Mouse (Mus musculus) CD4-positive, CD25-positive, alpha-beta regulatory T cell, adult 2 months (primary cell): ENCODE measurements around the gene Pex14.
"Not testable (repeated sequence)": the region's sequence is repeated elsewhere in the genome, so short reads cannot be mapped to it uniquely, and the experiment has no call there.

ENCODE experiments used
- DNase-seq: peaks from one replicate; pipeline ENCODE4 v3.0.0-alpha.2; 2012; ENCODE audit warnings: low read depth, low spot score

Gene Pex14

DNA sequence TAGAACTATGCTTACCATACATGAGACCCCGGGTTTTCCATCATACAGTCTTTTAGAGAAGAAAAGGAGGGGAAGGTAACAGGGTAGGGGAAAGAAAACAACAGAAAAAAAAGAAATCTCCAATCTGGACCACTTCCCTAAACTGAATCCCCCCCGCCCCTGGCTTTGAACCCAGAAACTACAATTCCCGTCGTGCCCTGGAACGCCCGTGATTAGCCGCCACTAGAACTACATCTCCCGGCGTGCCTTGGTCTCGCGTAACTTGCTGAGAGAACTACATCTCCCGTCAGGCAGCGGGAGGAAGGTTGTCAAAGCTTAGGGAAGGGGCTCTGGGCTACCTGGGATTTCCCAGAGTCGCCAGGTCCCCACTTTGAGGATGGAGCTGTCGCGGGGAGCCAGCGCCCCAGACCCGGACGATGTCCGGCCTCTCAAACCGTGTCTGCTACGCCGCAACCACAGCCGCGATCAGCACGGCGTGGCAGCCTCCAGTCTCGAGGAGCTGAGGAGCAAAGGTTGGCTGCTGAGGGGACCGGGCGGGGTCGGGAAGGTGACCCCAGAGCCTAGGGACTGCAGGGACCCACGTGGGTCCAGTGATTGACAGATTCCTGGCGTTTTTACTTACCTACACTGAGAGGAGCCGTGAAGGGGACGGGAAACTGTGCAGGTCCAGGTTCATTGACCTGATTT is 4.3 kb upstream of the Pex14 start, which contains the start of gene Dffa:
TSS of gene Dffa (plus strand) at position 272 of the 687 bp plus-strand sequence.
- DNase-seq = peak; percentile 91

GRCm38 (mm10) chr4:149101456-149101855 is 1.8 kb upstream of the Pex14 start:
- no peak for DNase-seq

DNA sequence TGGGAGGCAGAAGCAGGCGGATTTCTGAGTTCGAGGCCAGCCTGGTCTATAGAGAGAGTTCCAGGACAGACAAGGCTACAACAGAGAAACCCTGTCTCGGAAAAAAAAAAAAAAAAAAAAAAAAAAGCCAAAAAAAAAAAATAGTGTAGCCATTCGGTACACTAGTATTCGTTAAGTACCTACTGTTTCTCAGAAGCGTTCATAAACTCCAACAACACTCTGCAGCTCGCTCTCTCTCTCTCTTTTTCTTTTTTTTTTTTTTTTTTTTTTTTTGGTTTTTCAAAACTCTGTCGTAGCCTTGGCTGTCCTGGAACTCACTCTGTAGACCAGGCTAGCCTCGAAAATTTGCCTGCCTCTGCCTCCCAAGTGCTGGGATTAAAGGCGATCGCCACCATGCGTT is 773 bp upstream of the Pex14 start:
- not testable (repeated sequence) for DNase-seq

DNA sequence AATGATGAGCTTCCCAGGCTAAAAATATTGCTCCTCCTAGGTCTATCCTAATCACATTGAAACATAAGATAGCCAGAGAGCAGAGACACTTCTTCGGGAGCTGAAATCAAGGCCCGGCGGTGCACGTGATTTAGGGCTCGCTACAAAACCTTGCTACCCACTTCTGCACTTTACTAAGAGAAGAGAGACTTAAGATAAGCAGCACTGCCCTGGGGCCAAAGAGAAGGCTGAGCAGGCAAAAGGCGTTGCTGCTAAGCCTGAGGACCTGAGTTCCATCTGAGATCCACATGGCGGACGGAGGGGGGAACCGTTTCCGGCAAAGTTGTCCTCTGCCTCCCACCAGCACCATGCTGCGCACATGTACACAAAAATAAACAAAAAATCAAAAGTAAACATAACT is 1.1 kb downstream of the Pex14 start:
- no peak for DNase-seq

DNA sequence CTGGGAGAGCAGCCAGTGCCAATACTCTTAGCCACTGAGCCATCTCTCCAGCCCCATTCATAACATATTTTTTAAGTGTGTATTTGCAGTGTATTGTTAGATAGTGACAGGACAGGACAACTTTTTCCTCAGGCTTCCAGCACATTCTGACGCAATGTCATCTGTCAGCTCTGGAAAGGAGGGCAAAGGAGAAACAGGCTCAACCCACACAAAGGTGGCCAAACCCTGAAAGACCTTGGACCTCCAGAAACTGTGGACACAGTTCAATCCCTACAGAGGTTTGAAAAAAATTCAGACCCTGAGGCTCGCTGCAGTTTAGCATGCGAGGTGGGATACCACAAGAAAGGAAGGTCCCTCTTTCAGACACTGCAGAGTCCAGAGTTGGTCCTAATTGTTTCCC is 1.7 kb downstream of the Pex14 start:
- DNase-seq = no peak

DNA sequence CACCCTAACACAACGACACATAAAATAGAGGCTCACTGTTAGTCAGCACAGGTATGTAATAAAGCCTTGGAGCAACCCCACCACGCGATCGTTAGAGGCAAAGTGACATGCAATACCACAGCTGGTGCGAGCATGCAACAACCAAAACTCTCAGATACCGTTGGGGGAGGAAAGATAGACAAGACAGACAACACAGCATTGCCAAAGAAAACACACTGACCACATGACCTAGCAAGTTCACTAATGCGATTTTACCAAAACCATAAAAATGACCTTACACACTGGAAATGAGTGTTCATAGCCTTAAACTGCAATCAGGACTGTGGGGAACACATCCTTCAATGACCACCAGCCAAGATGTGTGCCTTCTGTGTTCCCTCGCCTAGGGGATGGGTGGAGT is 8.3 kb downstream of the Pex14 start:
- DNase-seq = no peak

- DNase-seq = no peak
Observed at GRCm38 (mm10) chr4:149085381-149085780, 14.3 kb downstream of the Pex14 start.

GRCm38 (mm10) chr4:149081528-149081927 is 18.1 kb downstream of the Pex14 start:
- no peak for DNase-seq

- DNase-seq = no peak
Observed at GRCm38 (mm10) chr4:149080111-149080510, 19.6 kb downstream of the Pex14 start.

- DNase-seq = no peak
Observed at GRCm38 (mm10) chr4:149079629-149080028, 20.0 kb downstream of the Pex14 start.

- no peak for DNase-seq
Observed at GRCm38 (mm10) chr4:149078261-149078660, 21.4 kb downstream of the Pex14 start.

DNA sequence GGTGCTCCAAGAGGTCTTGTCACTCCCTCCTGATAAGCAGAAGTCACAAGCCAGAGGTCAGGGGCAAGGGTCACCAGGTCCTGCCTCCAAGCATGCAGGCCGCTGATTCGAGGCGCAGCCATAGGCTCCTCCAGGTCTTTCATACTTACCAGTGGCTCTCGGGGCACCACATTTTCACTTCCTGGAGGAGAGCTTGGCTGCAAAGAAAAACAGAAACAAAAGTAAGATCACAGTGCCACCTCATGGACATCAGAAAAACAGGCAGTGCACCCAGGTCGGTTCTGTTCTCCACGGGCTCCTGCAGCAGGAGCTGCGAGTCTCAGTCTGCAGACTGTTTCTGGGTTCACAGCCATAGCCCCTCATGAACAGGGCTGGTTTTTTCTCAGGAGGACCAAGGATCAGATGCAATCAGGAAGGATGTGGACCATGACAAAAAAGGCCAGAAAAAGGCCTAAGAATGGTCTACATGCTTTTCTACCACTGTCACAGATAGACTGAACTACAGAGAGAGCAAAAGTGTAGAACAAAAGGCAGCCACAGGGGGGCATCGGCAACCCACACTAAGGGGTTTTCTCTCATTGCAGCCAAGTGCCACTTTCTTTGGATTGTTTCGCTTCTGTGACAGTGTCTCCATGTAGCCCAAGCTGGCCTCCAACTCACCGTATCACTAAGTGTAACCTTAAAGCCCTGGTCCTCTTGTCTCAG is 23.7 kb downstream of the Pex14 start:
- peak; percentile 86 for DNase-seq

DNA sequence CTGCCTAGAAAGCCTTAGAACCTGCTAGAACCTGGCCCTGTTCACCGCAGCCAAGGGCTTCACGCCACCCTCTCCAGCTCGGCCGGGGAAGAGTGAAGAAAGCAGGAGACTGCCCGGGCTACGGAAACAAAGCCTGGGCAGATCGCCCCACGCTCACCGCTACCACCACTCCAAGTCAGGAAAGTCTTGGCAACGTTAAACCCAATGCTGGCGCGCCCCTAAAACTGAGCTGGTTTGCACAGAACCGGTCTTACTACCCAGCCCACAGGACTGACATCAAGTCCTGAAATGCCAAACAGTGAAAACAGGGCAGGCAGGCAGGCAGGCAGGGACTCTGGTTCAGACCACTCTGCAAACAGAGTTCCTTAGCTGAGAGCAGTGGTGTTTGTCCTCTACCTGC is 24.6 kb downstream of the Pex14 start:
- no peak for DNase-seq

DNA sequence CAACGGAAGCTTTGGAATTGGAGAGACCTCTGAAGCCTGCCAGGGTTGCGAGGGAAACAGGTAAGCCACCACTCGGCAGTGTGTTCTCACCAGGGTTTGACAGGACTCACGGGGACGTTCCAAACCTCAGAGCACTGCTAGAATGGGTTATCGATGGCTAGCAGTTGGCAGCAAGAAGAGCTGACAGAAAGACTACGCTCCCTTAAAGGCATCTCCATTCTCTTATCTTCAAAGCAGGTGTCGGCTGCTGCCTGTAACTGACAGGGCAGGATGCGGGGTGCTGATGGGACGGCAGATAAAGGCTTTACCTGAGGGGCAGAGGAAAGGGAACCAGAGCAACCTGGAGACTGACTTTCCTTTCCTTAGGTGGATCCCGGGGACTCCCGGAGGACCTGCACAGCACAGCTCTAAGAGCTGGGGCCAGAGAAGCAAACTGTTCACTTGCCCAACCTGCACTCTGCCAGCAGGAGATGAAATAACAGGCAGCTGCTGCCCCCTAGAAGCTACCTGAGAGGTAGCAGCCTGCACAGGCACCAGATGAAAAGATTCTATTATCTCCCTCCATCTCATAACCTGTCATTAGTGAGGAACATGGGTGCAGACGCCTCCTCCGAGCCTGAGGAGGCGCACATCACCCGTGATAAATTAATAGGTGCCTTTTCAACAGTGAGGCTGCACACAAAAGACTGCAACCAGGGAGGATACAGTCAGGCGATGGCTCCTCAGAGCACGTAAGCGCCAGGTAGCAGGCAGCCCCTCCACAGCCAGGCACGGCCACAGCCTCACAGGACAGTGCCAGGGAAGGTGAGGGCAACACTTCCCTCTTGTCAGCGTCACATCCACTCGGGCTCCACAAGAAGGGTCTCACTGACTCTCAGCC is 32.8 kb downstream of the Pex14 start:
- peak; percentile 51 for DNase-seq

DNA sequence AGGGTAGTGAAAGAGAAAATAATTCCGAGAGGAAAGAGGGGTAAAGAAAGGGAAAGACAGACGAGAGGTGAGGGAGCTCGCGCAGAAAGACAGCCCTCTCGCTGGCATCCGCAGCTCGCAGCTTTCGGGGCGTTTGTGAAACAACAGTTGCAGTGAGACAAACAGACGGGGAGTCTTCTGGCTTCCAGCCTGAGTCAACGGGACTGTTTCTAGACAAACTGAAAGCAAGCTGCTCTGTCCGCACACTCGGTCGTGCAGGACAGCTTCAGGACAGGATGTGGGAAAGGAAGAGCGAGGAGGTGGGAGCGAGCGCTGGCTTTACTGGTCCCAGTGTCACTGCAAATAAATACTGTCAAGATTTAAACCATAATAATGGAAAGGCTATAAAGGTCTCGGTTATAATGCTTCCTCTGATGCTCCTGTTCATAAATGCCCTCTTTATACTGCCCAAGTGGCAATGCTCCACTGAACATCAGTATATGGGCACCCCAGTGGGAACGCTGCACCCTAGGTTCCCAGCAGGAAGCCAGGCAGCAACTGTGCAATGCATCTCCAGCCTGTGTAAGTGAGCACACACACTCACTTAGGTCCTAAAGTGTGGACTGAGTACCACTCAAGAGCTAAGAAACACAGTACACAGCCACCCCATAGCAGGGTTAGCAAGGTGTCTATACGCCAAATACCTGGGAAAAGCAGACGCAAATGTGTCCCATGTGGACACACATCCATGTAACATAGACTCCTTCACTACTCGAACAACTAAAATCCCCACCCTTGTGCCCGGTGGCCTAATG is 35.4 kb downstream of the Pex14 start:
- DNase-seq = no peak

- DNase-seq = no peak
Observed at GRCm38 (mm10) chr4:149062406-149063318, 37.0 kb downstream of the Pex14 start.

GRCm38 (mm10) chr4:149061432-149061718 is 38.3 kb downstream of the Pex14 start:
- no peak for DNase-seq

GRCm38 (mm10) chr4:149060621-149061431 is 38.9 kb downstream of the Pex14 start:
- no peak for DNase-seq

- DNase-seq = no peak
Observed at GRCm38 (mm10) chr4:149059713-149060112, 40.0 kb downstream of the Pex14 start.

DNA sequence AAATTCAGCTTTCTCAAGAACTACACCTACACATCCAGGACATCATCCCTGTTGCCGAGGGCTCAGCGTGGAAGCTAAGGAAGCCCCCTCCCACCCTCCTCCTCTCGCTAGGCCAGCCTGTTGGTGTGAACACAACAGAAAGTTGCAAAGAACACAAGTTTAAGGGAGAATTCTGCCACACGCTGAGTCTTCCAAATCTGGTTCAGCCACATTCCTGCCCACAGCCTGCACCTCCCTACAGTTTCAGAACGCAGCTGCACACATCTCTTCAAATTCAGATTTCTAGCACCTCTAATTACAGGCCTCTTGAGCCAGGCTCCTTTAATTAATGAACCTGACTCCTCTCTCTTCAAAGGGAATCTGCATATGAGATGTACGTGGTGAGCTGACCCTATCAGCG is 41.4 kb downstream of the Pex14 start:
- DNase-seq = no peak
